Mouse (Mus musculus) erythroblast, adult 5-6 weeks (primary cell): ENCODE results near the gene Snorc. TPM values are rescaled to one million over a fixed set of nuclear protein-coding genes. Genes with fewer than 3 reads are reported as not detected.
A peak's percentile ranks its signal among the peaks of the same experiment; 100 is the strongest.
"Not testable (repeated sequence)": the region's sequence is repeated elsewhere in the genome, so short reads cannot be mapped to it uniquely, and the experiment has no call there.

Experiments
- ATAC-seq: replicated peaks from 2 replicates; pipeline ENCODE4 v1.8.0; 2016; ENCODE audit warnings: moderate number of reproducible peaks, mild to moderate bottlenecking, moderate TSS enrichment, inconsistent platforms; ENCODE audit not compliant: poor library complexity, low FRiP score, severe bottlenecking
- total RNA-seq, 2 experiments: library from RNA; stranded (forward) in 1 of 2; stranded (reverse) in 1 of 2; fragments of 150-400 nt in 1 of 2; fragments of 200-764, 138-1000 nt in 1 of 2; gene quantifications; 2 replicates each; pipeline versions ENCODE4 v1.2.3 to v1.2.4; 2015 to 2017; ENCODE audit warnings: low replicate concordance in 2 of 2

Snorc gene
- total RNA-seq (2015; ENCODE audit: low replicate concordance) (not detected in 2 replicates), total RNA-seq (2017; ENCODE audit: low replicate concordance) (not detected in 2 replicates)

DNA sequence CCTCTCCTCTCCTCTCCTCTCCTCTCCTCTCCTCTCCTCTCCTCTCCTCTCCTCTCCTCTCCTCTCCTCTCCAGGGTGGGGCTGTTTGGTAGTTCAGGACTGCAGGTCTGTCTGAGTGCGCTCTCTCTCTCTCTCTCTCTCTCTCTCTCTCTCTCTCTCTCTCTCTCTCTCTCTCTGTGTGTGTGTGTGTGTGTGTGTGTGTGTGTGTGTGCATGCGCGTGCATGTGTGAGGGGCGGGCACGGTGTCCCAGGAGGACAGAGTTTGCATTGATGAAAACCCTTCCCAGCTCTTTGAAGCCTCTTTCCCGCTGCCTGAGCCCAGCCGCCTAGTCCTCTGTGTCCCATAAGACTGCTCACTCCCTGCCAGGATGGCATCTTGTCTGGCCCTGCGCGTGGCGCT is at the start of gene Snorc:
Snorc (plus strand) TSS at position 301 of the 400 bp plus-strand sequence.
- ATAC-seq: not testable (repeated sequence)

GRCm38 (mm10) chr1:87435125-87435524 is 34.9 kb upstream of the Snorc start:
- ATAC-seq: no peak

DNA sequence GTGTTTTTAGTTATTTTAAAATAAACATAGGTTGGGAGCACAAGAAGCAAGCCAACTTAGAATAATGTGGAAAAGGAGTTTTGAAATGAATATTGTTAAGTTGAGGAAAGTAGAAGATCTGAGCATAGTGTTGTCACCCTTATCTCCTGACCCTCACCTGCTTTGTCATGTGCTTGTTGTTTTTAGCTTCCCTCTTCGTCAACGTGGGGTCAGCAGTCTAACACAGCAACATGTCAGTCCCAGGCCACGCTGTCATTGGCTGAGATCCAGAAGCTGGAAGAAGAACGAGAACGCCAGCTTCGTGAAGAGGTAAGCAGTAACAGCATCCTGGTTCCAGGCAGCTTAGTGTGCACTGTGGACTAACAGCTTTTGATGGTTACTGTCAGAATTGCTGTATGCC is 33.5 kb upstream of the Snorc start:
- ATAC-seq: no peak

DNA sequence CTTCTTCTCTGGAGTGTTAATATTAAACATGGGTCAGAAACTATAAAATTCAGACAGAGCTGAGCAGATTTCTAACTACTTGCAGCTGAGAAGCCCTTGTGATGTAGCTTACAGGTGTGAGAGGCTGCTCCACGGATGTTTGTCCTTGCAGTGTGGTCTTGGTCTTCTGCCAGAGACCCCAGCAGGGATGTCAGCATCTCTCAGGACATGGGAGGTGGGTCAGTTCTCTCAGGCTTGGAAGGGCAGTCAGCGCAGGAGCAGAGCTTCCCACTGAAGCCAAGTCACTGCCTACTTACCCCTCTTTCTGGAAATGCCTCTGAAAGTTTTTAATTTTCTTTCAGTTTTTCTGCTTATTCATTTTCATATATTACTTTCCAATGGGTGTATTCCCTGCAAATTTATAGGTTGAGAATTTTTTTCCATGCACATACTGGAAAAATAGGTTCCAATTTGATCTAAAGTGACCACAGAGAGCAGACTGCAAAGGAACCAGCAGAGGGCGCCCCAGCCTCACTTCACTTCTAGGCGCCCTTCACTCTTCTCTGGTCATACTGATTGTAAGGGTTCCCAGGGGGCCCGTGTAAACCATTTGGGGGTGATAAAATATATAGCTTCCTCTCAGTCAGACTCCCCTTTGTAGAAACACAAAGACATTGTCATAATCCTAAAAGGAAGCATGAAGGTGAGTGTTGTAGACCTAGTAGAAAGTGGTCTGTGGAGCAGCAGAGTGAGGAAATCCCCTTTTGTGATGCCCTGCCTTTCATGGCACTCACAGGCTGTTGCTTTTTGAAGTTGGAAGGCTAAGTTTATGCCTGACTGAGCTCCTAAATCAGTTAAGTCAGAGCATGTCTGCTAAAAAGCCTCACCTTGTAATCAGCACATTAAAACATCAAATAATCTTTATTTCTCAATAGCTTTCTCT is 22.6 kb upstream of the Snorc start:
- ATAC-seq: peak; percentile 81; the same call in 1 of the 2 replicates

GRCm38 (mm10) chr1:87449432-87449831 is 20.6 kb upstream of the Snorc start:
- ATAC-seq: no peak

DNA sequence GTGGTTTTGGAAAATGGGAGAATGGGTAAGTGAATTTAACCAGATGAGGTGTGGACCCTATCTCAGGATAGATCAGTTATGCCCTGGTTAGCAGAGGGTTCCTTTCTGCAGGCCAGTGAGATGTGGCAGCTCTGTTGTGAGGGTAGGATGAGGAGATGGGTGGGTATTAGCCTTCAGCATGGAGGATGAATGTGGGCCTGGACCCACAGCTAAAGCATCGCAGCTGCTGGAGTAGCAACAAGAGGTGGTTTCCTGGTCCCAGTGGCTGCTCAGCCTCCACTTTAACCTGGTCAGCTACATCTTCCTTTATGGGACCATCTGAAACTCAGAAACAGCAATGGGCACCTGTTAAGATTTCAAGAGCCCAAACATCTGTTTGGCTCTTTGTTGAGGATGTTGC is 13.6 kb upstream of the Snorc start:
- 0 out of 2 replicates have a peak, but pooled peaks have one; percentile 22 for ATAC-seq

DNA sequence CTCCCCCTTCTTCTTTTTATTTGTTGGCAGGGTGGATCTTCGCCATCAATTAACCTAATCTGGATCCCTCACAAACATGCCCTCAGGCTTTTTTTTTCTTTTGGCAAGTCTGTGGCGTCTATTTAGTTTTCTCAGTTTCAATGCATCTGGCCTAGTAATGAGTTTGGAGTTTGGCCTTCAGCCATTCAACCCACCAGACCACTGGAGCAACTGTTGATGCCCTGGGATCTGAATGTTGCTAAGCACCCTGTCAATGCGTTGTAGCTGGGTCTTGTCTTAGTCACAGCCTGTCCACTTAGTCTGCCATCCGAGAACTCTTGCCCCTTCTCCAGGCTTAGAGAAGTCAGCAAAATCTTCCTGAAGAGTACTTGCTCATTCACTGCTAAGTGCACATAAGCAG is 12.0 kb upstream of the Snorc start:
- no peak for ATAC-seq

GRCm38 (mm10) chr1:87459856-87460255 is 10.2 kb upstream of the Snorc start:
- ATAC-seq: not testable (repeated sequence)

DNA sequence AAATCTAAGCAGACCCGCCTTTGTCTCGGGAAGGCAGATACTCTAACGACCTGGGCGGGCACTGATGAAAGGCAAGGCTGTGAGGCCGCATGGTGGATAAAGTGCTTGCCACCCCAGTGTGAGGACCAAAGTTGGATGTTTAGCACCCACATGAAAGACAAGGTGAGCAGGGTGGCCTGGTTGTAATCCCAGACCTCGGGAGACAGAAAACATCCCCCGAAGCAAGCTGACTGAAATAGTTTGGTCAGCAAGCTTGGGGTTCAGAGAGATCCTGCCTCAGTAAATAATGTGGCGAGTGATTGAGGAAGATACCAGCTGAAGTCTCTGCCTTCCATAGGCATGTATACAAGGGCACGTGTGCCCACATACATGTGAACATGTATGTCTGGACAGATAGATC is 2.6 kb upstream of the Snorc start:
- ATAC-seq: peak; percentile 66

DNA sequence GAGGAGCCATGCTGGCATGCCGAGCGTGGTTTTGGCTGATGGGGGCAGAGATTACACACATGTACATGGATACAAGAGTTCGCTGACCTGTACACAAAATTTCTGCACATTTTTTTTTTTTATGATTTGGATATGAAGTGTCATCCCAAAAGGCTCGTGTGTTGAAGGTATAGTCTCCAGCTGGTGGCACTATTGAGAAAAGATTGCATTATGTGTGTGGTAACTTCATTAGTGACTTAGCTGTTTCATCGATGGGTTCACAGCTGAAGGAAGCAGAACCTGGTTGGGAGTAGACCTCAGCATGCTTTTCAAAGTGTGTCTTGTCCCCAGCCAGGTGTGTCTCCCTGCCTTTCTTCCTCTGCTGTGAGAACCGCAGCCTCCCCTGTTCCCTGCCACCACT is 1.8 kb upstream of the Snorc start:
- ATAC-seq: no peak

GRCm38 (mm10) chr1:87471914-87472313 is 1.8 kb downstream of the Snorc start:
- ATAC-seq: no peak

DNA sequence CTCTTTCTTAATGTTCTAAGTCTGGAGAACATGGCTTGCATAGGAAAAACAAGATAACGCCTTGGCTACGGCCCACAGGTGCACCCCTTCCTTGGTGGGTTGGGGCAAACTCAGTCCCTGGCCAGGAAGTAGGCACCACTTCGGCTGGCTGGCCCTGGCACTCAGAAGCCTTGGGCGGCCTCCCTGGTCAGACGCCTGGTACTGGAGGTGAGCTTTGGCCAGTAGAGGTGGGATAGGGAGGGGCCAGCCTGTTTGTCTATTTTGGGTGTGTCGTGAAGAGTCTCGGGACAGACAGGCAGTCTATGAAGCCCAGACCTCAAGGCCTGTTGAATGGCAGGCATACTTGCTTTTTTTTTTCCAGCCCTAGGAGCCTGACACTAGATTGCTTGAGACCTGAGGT is 2.5 kb downstream of the Snorc start:
- ATAC-seq: no peak

DNA sequence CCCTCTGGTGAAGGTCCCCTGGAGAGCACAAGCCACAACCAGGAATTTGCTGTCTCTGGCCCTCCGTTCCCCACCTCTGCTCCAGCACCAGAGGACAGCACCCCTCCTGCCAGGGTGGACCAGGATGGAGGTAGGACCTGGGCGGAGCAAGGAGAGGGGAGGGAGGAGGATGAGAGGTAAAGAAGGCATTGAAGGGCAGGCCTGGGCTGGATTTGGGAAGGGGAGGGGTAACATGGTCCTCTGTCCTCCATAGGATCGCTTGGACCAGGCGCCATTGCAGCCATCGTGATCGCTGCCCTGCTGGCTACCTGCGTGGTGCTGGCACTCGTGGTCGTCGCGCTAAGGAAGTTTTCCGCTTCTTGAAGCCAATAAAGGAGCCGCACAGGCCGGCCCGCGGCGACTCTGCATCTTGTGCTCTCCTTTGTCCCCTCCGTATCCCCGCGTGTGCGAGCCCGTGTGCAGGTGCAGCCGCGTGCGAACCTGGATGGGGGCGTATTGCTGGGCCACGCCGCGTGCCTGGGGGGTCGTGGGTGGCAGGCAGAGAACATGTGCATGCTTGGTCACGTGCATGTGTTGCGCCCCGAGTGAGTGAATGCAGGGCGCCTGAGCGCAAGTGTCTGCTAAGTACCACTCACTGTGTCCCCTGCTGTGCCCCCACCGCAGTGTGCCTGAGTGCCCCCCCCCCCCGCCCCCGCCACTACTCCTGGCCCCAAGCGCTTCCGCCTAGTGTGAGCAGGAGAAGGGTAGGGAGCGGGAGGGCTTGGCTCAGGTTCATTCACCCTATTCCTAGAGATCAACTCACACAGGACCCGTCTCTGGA is 5.2 kb downstream of the Snorc start:
- no peak for ATAC-seq

- ATAC-seq: no peak
Observed at GRCm38 (mm10) chr1:87482546-87482945, 12.5 kb downstream of the Snorc start.

- no peak for ATAC-seq
Observed at GRCm38 (mm10) chr1:87486386-87486785, 16.3 kb downstream of the Snorc start.

DNA sequence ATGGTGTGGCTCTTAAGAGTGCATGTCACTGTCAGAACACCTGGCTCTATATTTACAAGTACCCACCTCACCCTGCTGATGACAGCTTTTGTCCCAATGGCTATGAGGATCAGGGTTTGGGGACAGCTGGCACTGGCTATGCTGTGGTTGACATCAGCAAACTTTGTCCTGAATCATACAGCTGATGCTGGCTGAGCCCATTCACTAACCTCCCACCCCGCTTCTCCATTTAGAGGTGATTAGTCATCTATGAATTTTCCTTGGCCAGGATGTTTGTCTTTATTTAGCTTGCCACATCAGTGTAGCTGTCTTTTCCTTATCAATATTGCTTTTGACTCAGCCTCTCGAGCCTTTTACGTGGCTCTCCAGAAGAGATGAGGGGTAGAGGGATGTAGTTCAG is 22.2 kb downstream of the Snorc start:
- ATAC-seq: no peak

- no peak for ATAC-seq
Observed at GRCm38 (mm10) chr1:87493542-87493941, 23.5 kb downstream of the Snorc start.

GRCm38 (mm10) chr1:87505524-87505923 is 35.5 kb downstream of the Snorc start:
- no peak for ATAC-seq

- no peak for ATAC-seq
Observed at GRCm38 (mm10) chr1:87507857-87508256, 37.8 kb downstream of the Snorc start.
